Mouse (Mus musculus): ENCODE results near the gene Npvf. TPM values are rescaled to one million over a fixed set of nuclear protein-coding genes. Genes with fewer than 3 reads are reported as not detected.

Gene Npvf
- polyA plus RNA-seq (2015; fragmentation: Nextera tagmentation; extraction: Ambion mirVana) = 0.26 TPM in 1 of 2 replicates, not detected in the other

- H3K36me3 ChIP-seq = no peaks in the 10 kb centered on the region
- H3K27me3 ChIP-seq (replicated peaks) = no peaks in the 10 kb centered on the region
- WGBS = 73% methylated on average over 4 of the region's 4 CpGs
- H3K4me1 ChIP-seq = no peaks in the 10 kb centered on the region
- no peak within 1 kb of the TSS for H3K4me3 ChIP-seq (replicated peaks)
- H3K9ac ChIP-seq (replicated peaks) = no peak within 1 kb of the TSS
- H3K27ac ChIP-seq (replicated peaks) = no peak within 1 kb of the TSS
- H3K9me3 ChIP-seq (replicated peaks) = no peaks in the 10 kb centered on the region
- no peak for ATAC-seq (ENCODE audit: low FRiP score)
- no peak within 1 kb of the TSS for H3K4me2 ChIP-seq
Measured at GRCm38 (mm10) chr6:50654356-50654755, at the start of gene Npvf. Gene Npvf, minus strand, starts transcription at chr6:50654439.

DNA sequence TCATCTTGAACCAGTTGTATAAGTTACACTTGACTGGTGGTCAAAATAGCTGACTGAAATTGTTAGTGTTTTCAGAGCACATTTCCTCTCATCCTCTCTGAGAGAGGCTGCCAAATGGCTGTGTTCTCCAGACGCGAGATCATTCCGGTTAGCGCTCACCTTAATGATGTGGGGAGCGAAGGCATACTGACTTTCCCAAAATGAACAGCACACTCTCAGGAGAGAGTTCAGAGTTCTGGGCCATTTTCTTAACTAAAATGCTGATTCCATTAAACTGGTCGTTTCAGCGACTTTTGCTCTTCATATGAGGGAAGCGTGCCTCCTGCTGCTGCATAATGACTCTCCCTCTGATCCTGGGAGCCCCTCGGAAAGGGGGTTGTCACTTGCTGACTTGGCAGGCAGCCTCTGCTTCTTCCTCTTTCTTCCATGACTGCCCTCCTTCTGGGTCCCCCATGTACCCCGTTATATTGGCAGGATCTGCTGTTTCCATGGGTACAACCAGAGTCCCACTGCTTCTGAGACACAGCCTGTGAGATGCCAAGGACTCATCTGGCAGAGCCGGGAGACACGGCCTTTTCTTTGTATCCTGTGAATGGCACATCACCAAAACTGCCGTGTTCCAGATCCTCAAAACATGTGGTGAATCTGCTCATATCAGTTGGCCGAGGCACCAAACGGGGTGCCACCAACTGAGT lies 35.0 kb upstream of the Npvf start:
- WGBS = 33% methylated on average over 15 of the region's 15 CpGs
- Histone ChIP-seq H3K36me3 (no peaks in the 10 kb centered on the region), H3K4me1 (peaks cover 14% of the 10 kb centered on the region), H3K4me3 (replicated peaks) (no peak overlapping the region), H3K27me3 (replicated peaks) (no peaks in the 10 kb centered on the region), H3K9ac (replicated peaks) (no peak overlapping the region), H3K4me2 (peak overlapping the region; percentile 17; the same call in 1 of the 2 replicates), H3K9me3 (replicated peaks) (no peaks in the 10 kb centered on the region), H3K27ac (replicated peaks) (peak overlapping the region; percentile 77)
- ATAC-seq (ENCODE audit: low FRiP score) = peak; percentile 79

DNA sequence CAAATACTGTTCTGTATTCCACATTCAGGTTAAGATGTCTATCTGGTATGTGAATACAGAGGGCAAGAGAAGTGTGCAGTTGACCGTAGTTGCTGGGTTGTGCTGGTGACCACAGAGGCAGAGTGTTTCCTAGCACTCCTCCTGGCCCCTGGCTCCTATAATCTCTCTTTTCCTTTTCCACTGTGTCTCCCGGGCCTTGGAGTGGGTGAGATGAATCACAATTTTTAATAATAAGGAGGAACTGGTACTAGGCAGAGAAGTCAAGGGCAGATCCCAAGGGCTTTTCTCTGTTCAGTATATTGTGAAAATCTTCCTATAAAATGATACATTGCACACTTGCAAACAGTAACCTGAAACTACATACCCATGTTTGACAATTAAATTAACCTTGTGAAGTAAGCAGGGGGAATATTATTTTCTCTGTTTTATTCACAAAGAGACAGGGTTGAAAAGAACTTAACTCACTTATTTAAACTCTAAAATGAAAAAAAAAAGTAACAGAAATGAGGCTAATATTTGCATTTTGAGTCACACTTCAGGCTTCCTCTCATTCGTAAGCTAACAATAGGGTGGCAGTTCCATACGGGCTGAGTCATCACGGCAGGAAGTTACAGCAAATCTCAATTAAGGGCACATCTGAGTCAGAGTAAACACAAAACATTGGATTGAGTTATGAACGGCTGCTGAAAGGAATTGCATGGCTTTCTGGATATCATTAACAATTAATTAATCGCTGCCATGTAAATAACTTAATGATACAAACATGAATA lies 30.6 kb upstream of the Npvf start:
- Histone ChIP-seq H3K9me3 (replicated peaks) (no peaks in the 10 kb centered on the region), H3K4me2 (no peak overlapping the region), H3K9ac (replicated peaks) (no peak overlapping the region), H3K36me3 (no peaks in the 10 kb centered on the region), H3K27ac (replicated peaks) (no peak overlapping the region), H3K4me1 (peaks cover 30% of the 10 kb centered on the region), H3K27me3 (replicated peaks) (peaks cover 8% of the 10 kb centered on the region; the same call in 1 of the 2 replicates), H3K4me3 (replicated peaks) (no peak overlapping the region)
- ATAC-seq (ENCODE audit: low FRiP score) = no peak
- 57% methylated on average over 7 of the region's 7 CpGs for WGBS

GRCm38 (mm10) chr6:50681491-50681890 lies 27.3 kb upstream of the Npvf start:
- H3K9me3 ChIP-seq (replicated peaks) = no peaks in the 10 kb centered on the region
- 31% methylated on average over 5 of the region's 5 CpGs for WGBS

DNA sequence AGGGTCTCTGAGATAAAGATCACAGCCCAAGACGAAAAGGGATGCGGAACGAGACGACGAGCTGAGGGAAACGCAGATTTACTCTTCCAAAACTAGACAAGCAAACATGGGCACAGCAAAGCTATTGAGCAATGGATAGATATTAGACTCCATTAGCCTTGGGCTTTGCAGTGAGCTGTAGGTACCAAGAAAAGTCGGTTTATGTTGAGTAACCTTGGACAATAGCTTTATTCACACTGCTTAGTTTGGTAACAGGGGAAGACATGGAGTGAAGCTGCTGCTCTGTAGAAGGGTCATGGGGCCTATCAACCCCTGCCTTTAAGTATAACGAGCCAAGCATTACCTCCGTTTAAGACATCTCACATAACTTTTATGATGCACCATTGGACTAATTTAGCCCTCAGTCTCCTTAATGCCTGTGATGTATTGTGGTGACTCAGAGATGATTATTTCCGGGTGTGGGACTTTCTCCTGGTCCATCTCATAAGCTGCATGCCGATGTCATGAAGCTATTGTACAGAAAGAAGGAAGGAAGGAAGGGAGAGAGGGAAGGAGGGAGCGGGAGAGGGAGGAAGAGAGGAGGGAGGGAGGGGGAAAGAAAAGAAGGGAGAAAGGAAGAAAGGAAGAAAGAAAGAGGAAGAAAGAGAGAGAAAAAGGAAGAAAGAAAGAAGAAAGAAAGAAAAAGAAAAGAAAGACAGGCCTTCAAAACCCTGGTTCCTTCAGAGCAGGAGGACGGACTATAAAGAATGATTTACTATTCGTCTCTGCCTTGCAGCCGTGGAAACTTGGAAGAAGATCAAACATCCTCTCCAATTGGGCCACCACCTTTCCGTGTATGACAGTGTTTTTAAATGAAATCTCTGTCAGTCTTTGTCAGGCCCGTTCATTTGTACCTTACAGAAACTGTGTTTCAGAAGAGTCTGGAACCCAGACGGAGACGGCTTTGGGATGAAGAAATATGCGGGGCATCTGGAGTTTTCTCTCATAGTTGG lies 26.3 kb upstream of the Npvf start:
- Histone ChIP-seq H3K9ac (replicated peaks) (no peak overlapping the region), H3K4me1 (peaks cover 18% of the 10 kb centered on the region), H3K27me3 (replicated peaks) (peaks cover 8% of the 10 kb centered on the region; the same call in 1 of the 2 replicates), H3K4me2 (no peak overlapping the region), H3K9me3 (replicated peaks) (no peaks in the 10 kb centered on the region), H3K36me3 (no peaks in the 10 kb centered on the region), H3K4me3 (replicated peaks) (no peak overlapping the region), H3K27ac (replicated peaks) (peak overlapping the region; percentile 10; the same call in 1 of the 2 replicates)
- ATAC-seq (ENCODE audit: low FRiP score) = no peak
- 53% methylated on average over 20 of the region's 20 CpGs for WGBS

More at GRCm38 (mm10) chr6:50681491-50681890, 27.3 kb upstream of the Npvf start:
- H3K4me1 ChIP-seq = peaks cover 18% of the 10 kb centered on the region
- no peak overlapping the region for H3K4me2 ChIP-seq
- peaks cover 8% of the 10 kb centered on the region; the same call in 1 of the 2 replicates for H3K27me3 ChIP-seq (replicated peaks)
- ATAC-seq (ENCODE audit: low FRiP score) = no peak
- H3K36me3 ChIP-seq = no peaks in the 10 kb centered on the region
- H3K9ac ChIP-seq (replicated peaks) = no peak overlapping the region
- no peak overlapping the region for H3K4me3 ChIP-seq (replicated peaks)
- no peak overlapping the region; the same call in 1 of the 2 replicates for H3K27ac ChIP-seq (replicated peaks)

DNA sequence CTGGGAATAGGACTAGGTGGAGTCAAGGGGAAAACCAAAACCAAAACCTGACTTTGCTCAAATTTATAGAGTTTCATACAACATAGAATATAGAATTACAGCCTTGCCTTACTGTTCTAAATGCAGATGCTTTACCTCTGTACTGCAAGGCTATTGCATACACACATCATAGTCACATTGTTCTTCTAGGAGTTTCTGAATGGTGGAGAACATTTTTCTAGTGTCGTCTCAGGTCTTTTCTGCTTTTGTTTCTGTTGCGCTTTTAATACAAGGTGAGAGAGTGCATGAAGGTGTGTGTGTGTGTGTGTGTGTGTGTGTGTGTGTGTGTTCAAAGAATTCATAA lies 25.2 kb upstream of the Npvf start:
- Histone ChIP-seq H3K4me2 (no peak overlapping the region), H3K36me3 (no peaks in the 10 kb centered on the region), H3K4me1 (peaks cover 18% of the 10 kb centered on the region), H3K27me3 (replicated peaks) (peaks cover 8% of the 10 kb centered on the region; the same call in 1 of the 2 replicates), H3K9me3 (replicated peaks) (no peaks in the 10 kb centered on the region), H3K27ac (replicated peaks) (no peak overlapping the region; the same call in 1 of the 2 replicates), H3K9ac (replicated peaks) (no peak overlapping the region), H3K4me3 (replicated peaks) (no peak overlapping the region)
- ATAC-seq (ENCODE audit: low FRiP score) = no peak
- WGBS = 89% methylated on average over 2 of the region's 2 CpGs

GRCm38 (mm10) chr6:50678826-50679485 lies 24.7 kb upstream of the Npvf start:
- 32% methylated on average over 8 of the region's 8 CpGs for WGBS
- Histone ChIP-seq H3K4me3 (replicated peaks) (no peak overlapping the region), H3K9ac (replicated peaks) (no peak overlapping the region), H3K27ac (replicated peaks) (no peak overlapping the region), H3K9me3 (replicated peaks) (no peaks in the 10 kb centered on the region), H3K4me1 (peaks cover 18% of the 10 kb centered on the region), H3K4me2 (no peak overlapping the region), H3K36me3 (no peaks in the 10 kb centered on the region), H3K27me3 (replicated peaks) (peaks cover 8% of the 10 kb centered on the region; the same call in 1 of the 2 replicates)
- ATAC-seq (ENCODE audit: low FRiP score) = peak; percentile 88

DNA sequence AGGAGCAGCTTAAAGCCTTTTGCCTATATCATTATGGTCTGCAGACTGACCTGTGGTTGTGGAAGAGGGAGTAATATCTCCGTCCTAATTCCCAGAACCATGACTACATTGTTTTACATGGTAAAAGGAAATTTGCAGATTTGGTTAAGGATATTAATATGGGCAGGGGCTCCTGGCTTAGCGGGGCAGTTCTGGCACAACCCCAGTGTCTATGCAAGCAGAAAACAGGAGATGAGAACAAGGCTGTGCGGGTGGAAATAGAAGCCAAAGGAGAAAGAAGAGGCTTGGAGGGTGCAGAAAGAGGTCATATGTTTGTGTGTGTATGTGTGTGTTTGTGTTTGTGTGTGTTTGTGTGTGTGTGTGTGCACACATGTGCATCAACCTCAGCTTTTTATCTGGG lies 17.0 kb upstream of the Npvf start:
- WGBS = 93% methylated on average over 3 of the region's 3 CpGs
- Histone ChIP-seq H3K36me3 (no peaks in the 10 kb centered on the region), H3K4me2 (no peak overlapping the region), H3K9ac (replicated peaks) (no peak overlapping the region), H3K4me3 (replicated peaks) (no peak overlapping the region), H3K9me3 (replicated peaks) (no peaks in the 10 kb centered on the region), H3K27me3 (replicated peaks) (no peaks in the 10 kb centered on the region), H3K4me1 (no peaks in the 10 kb centered on the region; the same call in 1 of the 2 replicates), H3K27ac (replicated peaks) (no peak overlapping the region)
- no peak for ATAC-seq (ENCODE audit: low FRiP score)

GRCm38 (mm10) chr6:50666937-50667336 lies 12.7 kb upstream of the Npvf start:
- Histone ChIP-seq H3K36me3 (no peaks in the 10 kb centered on the region), H3K9me3 (replicated peaks) (no peaks in the 10 kb centered on the region), H3K27me3 (replicated peaks) (no peaks in the 10 kb centered on the region), H3K4me3 (replicated peaks) (no peak overlapping the region), H3K27ac (replicated peaks) (no peak overlapping the region), H3K4me2 (no peak overlapping the region), H3K9ac (replicated peaks) (no peak overlapping the region), H3K4me1 (peaks cover 10% of the 10 kb centered on the region)
- ATAC-seq (ENCODE audit: low FRiP score) = no peak
- WGBS = 69% methylated on average over 5 of the region's 5 CpGs

DNA sequence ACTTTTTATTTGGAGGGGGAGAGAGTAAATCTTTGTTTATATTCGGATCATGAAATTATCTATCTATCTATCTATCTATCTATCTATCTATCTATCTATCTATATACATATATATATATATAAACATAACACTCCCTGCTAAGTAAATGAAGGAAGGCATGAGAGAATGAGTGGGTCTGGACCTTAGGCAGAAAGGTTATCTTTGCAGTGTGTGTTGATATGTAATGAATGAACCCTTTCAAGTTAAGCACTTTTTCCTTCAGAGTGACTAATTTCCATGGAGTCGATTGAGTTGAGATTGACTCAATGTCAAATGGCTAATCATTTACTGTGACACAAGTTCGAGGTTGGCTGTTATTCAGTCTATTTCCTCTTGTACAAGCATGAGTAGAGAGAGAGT lies 10.8 kb upstream of the Npvf start:
- H3K27ac ChIP-seq (replicated peaks) = no peak overlapping the region
- no peak overlapping the region for H3K9ac ChIP-seq (replicated peaks)
- no peaks in the 10 kb centered on the region for H3K36me3 ChIP-seq
- no peak for ATAC-seq (ENCODE audit: low FRiP score)
- no peaks in the 10 kb centered on the region for H3K9me3 ChIP-seq (replicated peaks)
- no peak overlapping the region for H3K4me3 ChIP-seq (replicated peaks)
- H3K27me3 ChIP-seq (replicated peaks) = no peaks in the 10 kb centered on the region
- 87% methylated on average over 3 of the region's 3 CpGs for WGBS
- no peak overlapping the region for H3K4me2 ChIP-seq
- peaks cover 17% of the 10 kb centered on the region for H3K4me1 ChIP-seq

- no peaks in the 10 kb centered on the region for H3K27me3 ChIP-seq (replicated peaks)
- peaks cover 17% of the 10 kb centered on the region for H3K4me1 ChIP-seq
- 95% methylated on average over 3 of the region's 3 CpGs for WGBS
- no peak for ATAC-seq (ENCODE audit: low FRiP score)
- no peak overlapping the region for H3K4me2 ChIP-seq
- no peak overlapping the region for H3K9ac ChIP-seq (replicated peaks)
- H3K27ac ChIP-seq (replicated peaks) = no peak overlapping the region
- no peak overlapping the region for H3K4me3 ChIP-seq (replicated peaks)
- no peaks in the 10 kb centered on the region for H3K36me3 ChIP-seq
- H3K9me3 ChIP-seq (replicated peaks) = no peaks in the 10 kb centered on the region
Measured at GRCm38 (mm10) chr6:50664193-50664592, 10.0 kb upstream of the Npvf start.
